Mouse (Mus musculus) limb, embryonic 15.5 days (tissue): ENCODE results near the gene Rab7. TPM values are rescaled to one million over a fixed set of nuclear protein-coding genes. Genes with fewer than 3 reads are reported as not detected.

Experiments used
- microRNA-seq: library from miRNA; unstranded; fragments of <30 nt; microRNA quantifications from one replicate; pipeline ENCODE4, GENCODE M21; 2016
- polyA plus RNA-seq: library from polyadenylated mRNA; unstranded; fragments of >200 nt; fragmentation: Nextera tagmentation; extraction: Ambion mirVana; gene quantifications from 2 replicates; pipeline ENCODE4 v1.2.1, GENCODE M21; 2015

The Rab7 gene
- polyA plus RNA-seq, 1 experiment from 2014 or later, result 221 TPM

Small RNAs within 50 kb of the gene (microRNA-seq; reads per million reads assigned to microRNA genes)
- not detected for gene Gm47286

Other genes starting within 250 kb of the Rab7 start
- 11.9 and 12.5 TPM in 2 replicates for gene Rab43, start 233.1 kb downstream of the Rab7 start, polyA plus RNA-seq
- 3.0 and 5.1 TPM in 2 replicates for gene Gm45140, start 209.5 kb downstream of the Rab7 start, polyA plus RNA-seq
- gene Isy1, start 206.5 kb downstream of the Rab7 start, polyA plus RNA-seq, result 36.4 and 45.6 TPM in 2 replicates
- 1,091 and 1,093 TPM in 2 replicates for gene Cnbp, start 194.2 kb downstream of the Rab7 start, polyA plus RNA-seq
- 183 and 189 TPM in 2 replicates for gene Copg1, start 157.5 kb downstream of the Rab7 start, polyA plus RNA-seq
- 48.8 and 49.8 TPM in 2 replicates for gene Hmces, start 131.3 kb downstream of the Rab7 start, polyA plus RNA-seq
- gene H1fx, start 63.6 kb downstream of the Rab7 start, polyA plus RNA-seq, result 25.3 and 26.3 TPM in 2 replicates
- gene Rpn1, start 39.2 kb upstream of the Rab7 start, polyA plus RNA-seq, result 424 and 437 TPM in 2 replicates
- 21.8 and 21.9 TPM in 2 replicates for gene Gata2, start 148.6 kb upstream of the Rab7 start, polyA plus RNA-seq
- not detected in 2 replicates for gene Dnajb8, start 177.0 kb upstream of the Rab7 start, polyA plus RNA-seq